Mouse (Mus musculus): ENCODE results near the gene Mgst3.

GRCm38 (mm10) chr1:167368513-167368912, 25.1 kb downstream of the Mgst3 start:
- TF ChIP-seq POLR2A (IDR thresholded peaks at IDR 0.05; ENCODE audit: low read depth, low read length) (no peak), E2F4 (IDR thresholded peaks at IDR 0.05; ENCODE audit: insufficient replicate concordance, low read depth, low read length) (no peak), TBP (conservative IDR thresholded peaks at IDR 0.05; ENCODE audit: low read depth, low read length) (no peak)

All from CH12.LX (cell line).